Mouse (Mus musculus) lung, embryonic 15.5 days (tissue): Measurements from ENCODE around the gene Timp3. TPM values are rescaled to one million over a fixed set of nuclear protein-coding genes. Genes with fewer than 3 reads are reported as not detected.
"Not testable (repeated sequence)": the region's sequence is repeated elsewhere in the genome, so short reads cannot be mapped to it uniquely, and the experiment has no call there.

ENCODE experiments used
- ATAC-seq: fragments of 200-750 bp; cut with Nextera tagmentation; 2 replicates; pipeline ENCODE4 v1.8.0; 2017; ENCODE audit warnings: moderate number of reproducible peaks, borderline replicate concordance; ENCODE audit not compliant: low FRiP score, low TSS enrichment; ENCODE audit errors: extremely low read depth
- H3K27ac ChIP-seq: fragments of 300-500 bp; sonication (generic); 2 replicates; pipeline ENCODE4 v1.5.1; 2015; ENCODE audit warnings: moderate library complexity, mild to moderate bottlenecking, inconsistent platforms
- H3K27me3 ChIP-seq: fragments of 300-500 bp; sonication (generic); 2 replicates; pipeline ENCODE4 v1.6.1; 2015; ENCODE audit warnings: inconsistent platforms
- H3K36me3 ChIP-seq: fragments of 300-500 bp; sonication (generic); 2 replicates; pipeline ENCODE4 v1.6.1; 2015; ENCODE audit warnings: inconsistent platforms
- H3K4me1 ChIP-seq: fragments of 300-500 bp; sonication (generic); 2 replicates; pipeline ENCODE4 v1.6.1; 2015; ENCODE audit warnings: inconsistent platforms
- H3K4me2 ChIP-seq: fragments of 300-500 bp; sonication (generic); 2 replicates; pipeline ENCODE4 v1.6.1; 2015; ENCODE audit warnings: inconsistent platforms, mild to moderate bottlenecking, moderate library complexity
- H3K4me3 ChIP-seq: fragments of 300-500 bp; sonication (generic); 2 replicates; pipeline ENCODE4 v1.5.1; 2015; ENCODE audit warnings: mild to moderate bottlenecking, inconsistent platforms
- H3K9ac ChIP-seq: fragments of 300-500 bp; sonication (generic); 2 replicates; pipeline ENCODE4 v1.6.1; 2015; ENCODE audit warnings: inconsistent platforms
- H3K9me3 ChIP-seq: fragments of 300-500 bp; sonication (generic); 2 replicates; pipeline ENCODE4 v1.6.1; 2016; ENCODE audit warnings: inconsistent platforms
- WGBS: fragments of 180-500 bp; shearing (Covaris S2); methylation state at CpG from one replicate; pipeline ENCODE4 v1.1.7; 2015; 5-methylcytosine and 5-hydroxymethylcytosine counted together
- polyA plus RNA-seq: library from polyadenylated mRNA; unstranded; fragments of >200 nt; fragmentation: Nextera tagmentation; extraction: Ambion mirVana; gene quantifications from 2 replicates; pipeline ENCODE4 v1.2.1, GENCODE M21; 2015

The Timp3 gene
- polyA plus RNA-seq, 1 experiment from 2014 or later = 64.4 TPM

DNA sequence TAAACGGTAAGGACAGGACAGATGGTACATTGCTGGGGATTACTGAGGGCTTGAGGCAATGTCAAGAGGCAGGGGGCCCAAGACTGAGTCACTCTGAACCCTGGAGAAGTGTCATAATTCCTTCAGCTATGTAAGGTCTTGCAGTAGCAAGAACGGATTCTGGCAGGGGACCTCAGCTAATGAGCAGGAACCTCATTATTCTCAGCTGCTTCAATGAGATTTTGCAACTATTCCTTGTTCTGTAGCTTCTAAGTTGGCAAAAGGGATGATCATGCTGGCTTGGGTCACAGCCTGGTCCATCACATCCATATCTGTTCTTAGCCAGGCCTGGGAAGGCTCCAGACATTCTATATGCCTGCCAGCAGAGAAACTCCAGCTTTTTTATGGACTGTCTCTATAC is 59.0 kb downstream of the Timp3 start:
- Histone ChIP-seq H3K4me2 (no peak overlapping the region), H3K9me3 (no peaks in the 10 kb centered on the region), H3K27me3 (no peaks in the 10 kb centered on the region), H3K4me3 (no peak overlapping the region), H3K36me3 (no peaks in the 10 kb centered on the region), H3K9ac (no peak overlapping the region), H3K4me1 (peaks cover 26% of the 10 kb centered on the region), H3K27ac (peak overlapping the region; percentile 52)
- 54% methylated on average over 2 of the region's 2 CpGs for WGBS
- ATAC-seq = peak; percentile 71; the same call in 1 of the 2 replicates

DNA sequence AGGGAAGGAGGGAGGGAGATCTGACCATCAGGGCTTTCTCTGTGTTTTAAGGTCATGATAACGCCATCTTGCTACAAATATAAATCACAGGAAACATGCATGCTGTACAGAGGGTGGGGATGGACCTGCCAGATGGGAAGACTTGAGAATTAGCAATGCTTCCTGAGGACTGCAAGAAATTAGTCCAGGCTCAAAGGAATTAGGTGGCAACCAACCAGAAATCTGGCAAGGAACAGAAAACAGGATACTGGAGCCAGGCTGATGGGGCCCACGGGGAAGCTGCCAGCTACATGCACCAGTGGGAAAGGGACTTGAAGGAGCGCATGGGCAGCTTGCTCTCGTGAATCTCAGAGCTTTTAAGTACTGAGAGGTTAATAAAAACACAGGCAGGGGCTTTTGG is 59.5 kb downstream of the Timp3 start:
- ATAC-seq = no peak

DNA sequence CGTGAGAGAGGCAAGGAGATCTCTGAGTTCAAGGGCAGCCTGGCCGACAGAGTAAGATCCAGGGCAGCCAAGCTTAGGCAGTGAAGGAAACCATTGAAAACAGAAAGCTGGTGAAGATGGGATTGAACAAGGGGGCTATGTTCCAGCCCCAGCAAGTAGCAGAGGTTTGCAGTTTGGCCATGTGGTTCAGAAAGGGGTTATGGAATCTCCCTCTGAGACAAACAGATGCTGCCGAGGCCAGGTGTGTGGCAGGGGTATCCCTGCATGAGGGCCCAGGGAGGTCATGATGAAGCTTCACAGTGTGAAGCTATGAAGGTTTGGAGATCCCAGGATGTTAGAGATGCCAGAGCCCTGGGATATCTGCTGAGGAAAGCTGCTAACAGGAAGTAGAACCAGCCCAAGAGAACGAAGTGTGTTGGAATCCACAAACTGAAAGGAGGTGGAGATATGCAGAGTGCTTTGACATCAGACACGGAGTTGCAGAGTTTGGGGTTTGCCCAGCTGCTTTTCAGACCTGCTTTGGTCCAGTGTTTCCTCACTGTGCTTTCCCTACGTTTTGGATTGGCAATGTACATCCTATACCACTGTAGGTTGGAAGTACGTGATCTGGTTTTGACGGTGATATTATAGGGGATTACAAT is 63.6 kb downstream of the Timp3 start:
- H3K4me2 ChIP-seq = no peak overlapping the region
- H3K27ac ChIP-seq = no peak overlapping the region
- 64% methylated on average over 8 of the region's 8 CpGs for WGBS
- H3K4me1 ChIP-seq = peaks cover 57% of the 10 kb centered on the region
- no peak overlapping the region for H3K4me3 ChIP-seq
- H3K9ac ChIP-seq = no peak overlapping the region
- H3K9me3 ChIP-seq = no peaks in the 10 kb centered on the region
- no peaks in the 10 kb centered on the region for H3K36me3 ChIP-seq
- no peaks in the 10 kb centered on the region for H3K27me3 ChIP-seq
- ATAC-seq = no peak

More for the DNA sequence above, 59.5 kb downstream of the Timp3 start:
- peaks cover 26% of the 10 kb centered on the region for H3K4me1 ChIP-seq
- no peaks in the 10 kb centered on the region for H3K9me3 ChIP-seq
- no peaks in the 10 kb centered on the region for H3K27me3 ChIP-seq
- peak overlapping the region; percentile 52 for H3K27ac ChIP-seq
- H3K4me2 ChIP-seq = no peak overlapping the region
- WGBS = 38% methylated on average over 4 of the region's 4 CpGs
- H3K36me3 ChIP-seq = no peaks in the 10 kb centered on the region
- no peak overlapping the region for H3K9ac ChIP-seq
- H3K4me3 ChIP-seq = no peak overlapping the region

DNA sequence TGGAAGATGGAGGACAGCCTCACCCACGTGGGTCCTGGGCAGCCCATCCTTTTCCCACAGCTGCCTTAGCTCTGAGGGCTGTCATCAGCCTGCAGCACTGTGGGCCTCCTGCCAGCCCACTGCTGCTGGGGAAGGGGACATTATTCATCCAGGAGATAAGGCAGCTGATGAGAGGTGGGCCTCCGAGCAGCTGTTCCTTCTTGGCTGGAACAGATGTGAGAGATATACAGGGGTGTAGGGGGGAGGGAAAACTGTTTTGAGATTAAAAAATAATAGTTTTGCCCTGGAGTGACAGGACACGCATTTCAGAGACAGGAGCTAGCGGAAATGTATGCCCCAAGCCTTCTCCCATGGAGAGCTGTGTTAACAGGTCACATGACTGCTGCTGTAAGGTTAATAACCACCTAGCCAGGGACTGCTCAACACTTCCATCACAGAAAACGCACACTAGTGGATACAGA is 65.5 kb downstream of the Timp3 start:
- H3K9ac ChIP-seq = no peak overlapping the region
- no peak overlapping the region for H3K4me2 ChIP-seq
- H3K27me3 ChIP-seq = no peaks in the 10 kb centered on the region
- no peaks in the 10 kb centered on the region for H3K9me3 ChIP-seq
- 27% methylated on average over 5 of the region's 5 CpGs for WGBS
- no peak overlapping the region for H3K4me3 ChIP-seq
- H3K4me1 ChIP-seq = peaks cover 56% of the 10 kb centered on the region
- H3K27ac ChIP-seq = no peak overlapping the region
- peak; percentile 93 for ATAC-seq
- no peaks in the 10 kb centered on the region for H3K36me3 ChIP-seq

DNA sequence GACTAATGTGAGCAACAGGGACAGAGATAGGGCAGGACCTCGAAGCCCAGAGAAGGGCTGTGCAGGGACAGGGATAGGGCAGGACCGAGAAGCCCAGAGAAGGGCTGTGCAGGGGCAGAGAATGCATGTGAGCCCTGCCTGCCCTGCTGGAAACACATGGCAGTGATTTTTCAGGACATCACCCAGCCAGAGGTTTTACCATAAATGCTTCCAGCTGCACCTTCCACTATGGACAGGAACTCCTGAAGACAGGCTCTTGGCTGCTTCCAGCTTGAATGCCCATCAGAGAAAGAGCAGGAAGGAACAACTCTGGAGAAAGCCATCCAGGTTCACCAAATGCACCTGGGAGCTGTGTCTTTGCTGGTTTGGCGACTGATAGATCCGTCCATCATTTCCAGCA is 67.2 kb downstream of the Timp3 start:
- peaks cover 56% of the 10 kb centered on the region for H3K4me1 ChIP-seq
- ATAC-seq = no peak
- 69% methylated on average over 4 of the region's 4 CpGs for WGBS

DNA sequence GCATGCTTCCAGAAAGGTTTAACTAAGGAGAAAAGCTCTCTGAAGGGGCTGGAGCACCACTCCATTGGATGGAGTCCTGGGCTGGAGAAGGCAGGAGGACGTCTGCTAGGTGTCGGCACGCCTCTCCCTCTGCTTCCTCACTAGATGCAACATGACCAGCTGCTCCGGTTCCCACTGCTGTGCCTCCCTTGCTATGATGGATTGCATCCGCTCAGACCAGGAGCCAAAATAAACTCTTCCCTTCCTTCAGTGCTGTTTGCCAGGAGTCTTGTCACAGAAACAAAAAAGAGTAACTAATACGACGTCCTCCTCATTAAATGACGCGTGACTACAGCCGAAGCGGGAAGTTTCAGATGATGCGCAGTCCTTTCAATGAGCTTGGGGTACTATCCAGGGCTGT is 68.6 kb downstream of the Timp3 start:
- Histone ChIP-seq H3K27ac (0 out of 2 replicates have a peak overlapping the region, but pooled peaks have one; percentile 13), H3K4me2 (peak overlapping the region; percentile 31), H3K9me3 (no peaks in the 10 kb centered on the region), H3K36me3 (no peaks in the 10 kb centered on the region), H3K4me3 (no peak overlapping the region), H3K27me3 (no peaks in the 10 kb centered on the region), H3K4me1 (peaks cover 47% of the 10 kb centered on the region), H3K9ac (no peak overlapping the region)
- WGBS = 29% methylated on average over 12 of the region's 12 CpGs
- peak; percentile 63 for ATAC-seq

More for the DNA sequence above, 67.2 kb downstream of the Timp3 start:
- Histone ChIP-seq H3K27me3 (no peaks in the 10 kb centered on the region), H3K4me3 (no peak overlapping the region), H3K27ac (no peak overlapping the region), H3K4me2 (no peak overlapping the region), H3K9ac (no peak overlapping the region), H3K9me3 (no peaks in the 10 kb centered on the region), H3K36me3 (no peaks in the 10 kb centered on the region)

DNA sequence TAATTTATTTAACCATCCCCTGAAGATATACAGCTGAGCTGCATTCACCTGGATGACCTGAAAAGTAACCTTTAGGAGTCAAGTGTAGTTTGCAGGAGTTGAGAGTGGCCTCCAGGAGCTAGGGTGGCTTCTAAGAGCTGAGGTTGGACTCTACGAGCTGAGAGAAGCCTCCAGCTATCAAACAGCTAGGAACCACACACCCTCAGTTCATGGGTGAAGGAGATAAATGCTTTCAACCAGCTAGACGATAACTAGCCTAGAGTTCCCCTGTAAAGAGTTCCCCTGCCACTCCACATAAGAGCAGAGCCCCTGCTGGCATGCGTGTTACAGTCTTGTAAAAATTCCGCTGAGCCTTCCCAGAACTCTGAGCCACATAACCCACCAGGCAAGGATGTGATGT is 69.2 kb downstream of the Timp3 start:
- no peak overlapping the region for H3K4me3 ChIP-seq
- no peaks in the 10 kb centered on the region for H3K9me3 ChIP-seq
- peak overlapping the region; percentile 31 for H3K4me2 ChIP-seq
- H3K4me1 ChIP-seq = peaks cover 43% of the 10 kb centered on the region
- no peak for ATAC-seq
- H3K9ac ChIP-seq = no peak overlapping the region
- H3K27ac ChIP-seq = no peak overlapping the region
- 54% methylated on average over 4 of the region's 4 CpGs for WGBS
- no peaks in the 10 kb centered on the region for H3K36me3 ChIP-seq
- no peaks in the 10 kb centered on the region for H3K27me3 ChIP-seq

DNA sequence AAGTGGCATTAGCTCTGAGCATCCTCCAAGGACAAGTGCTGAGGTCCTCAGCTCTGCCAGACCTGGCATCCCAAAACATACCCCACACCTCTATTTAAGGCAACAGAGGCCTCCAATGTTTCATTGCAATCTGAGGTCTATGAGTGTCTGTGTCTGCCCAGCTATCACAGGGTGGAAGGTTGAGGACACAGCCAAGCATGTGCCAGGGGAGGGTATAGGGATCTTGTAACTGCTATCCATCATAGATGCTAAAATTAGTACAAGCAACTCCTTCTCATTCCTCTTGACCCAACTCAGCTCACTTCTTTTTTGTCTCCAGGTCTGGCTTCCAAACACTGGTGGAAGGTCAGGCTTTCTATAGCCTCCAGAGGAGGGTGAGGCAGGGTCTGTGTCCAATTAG is 71.4 kb downstream of the Timp3 start:
- no peak overlapping the region for H3K27ac ChIP-seq
- no peaks in the 10 kb centered on the region for H3K27me3 ChIP-seq
- no peak for ATAC-seq
- H3K9me3 ChIP-seq = no peaks in the 10 kb centered on the region
- H3K36me3 ChIP-seq = no peaks in the 10 kb centered on the region
- no peak overlapping the region for H3K4me2 ChIP-seq
- no peak overlapping the region for H3K4me3 ChIP-seq
- no peak overlapping the region for H3K9ac ChIP-seq
- peaks cover 33% of the 10 kb centered on the region for H3K4me1 ChIP-seq

DNA sequence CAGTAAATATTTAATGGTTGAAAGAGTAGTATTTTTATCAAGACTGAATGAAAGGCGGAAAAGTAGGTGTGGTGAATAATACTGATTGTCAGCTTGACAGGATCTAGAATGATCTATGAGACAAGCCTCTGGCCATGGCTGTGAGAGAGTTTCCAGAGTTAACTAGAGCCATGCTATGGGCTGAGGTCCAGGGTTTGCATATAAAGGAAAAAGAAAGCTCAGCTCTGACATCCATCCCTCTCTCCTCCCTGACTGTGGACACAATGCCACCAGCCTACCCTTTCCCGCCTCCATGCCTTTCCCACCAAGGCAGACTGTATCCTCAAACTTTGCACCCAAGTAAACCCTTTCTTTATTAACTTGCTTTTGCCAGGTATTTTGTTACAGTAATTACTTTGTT is 73.9 kb downstream of the Timp3 start:
- Histone ChIP-seq H3K9ac (no peak overlapping the region), H3K4me3 (no peak overlapping the region), H3K27me3 (no peaks in the 10 kb centered on the region), H3K36me3 (no peaks in the 10 kb centered on the region), H3K9me3 (no peaks in the 10 kb centered on the region), H3K4me2 (no peak overlapping the region), H3K27ac (no peak overlapping the region), H3K4me1 (peaks cover 15% of the 10 kb centered on the region)
- 84% methylated on average over 2 of the region's 2 CpGs for WGBS
- no peak for ATAC-seq

DNA sequence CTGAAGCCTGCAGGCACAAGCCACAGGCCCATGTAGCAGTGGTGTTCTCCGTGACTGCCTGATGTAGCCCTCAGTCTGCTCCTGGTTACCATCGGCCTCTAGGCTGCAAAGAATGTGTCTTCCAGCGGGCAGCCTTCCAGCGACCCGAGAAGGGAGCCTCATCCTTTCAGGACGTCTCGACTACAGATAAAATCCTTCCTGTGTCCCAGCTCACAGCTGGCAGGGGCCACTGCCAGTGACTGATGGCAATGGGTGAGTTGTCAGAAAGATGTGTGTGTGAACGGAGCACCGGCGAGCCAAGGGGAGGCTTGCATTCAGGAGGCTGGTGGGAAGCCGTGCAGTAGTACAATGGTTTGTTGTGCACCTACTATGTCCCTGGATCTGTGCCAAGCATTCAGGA is 75.7 kb downstream of the Timp3 start:
- no peak overlapping the region for H3K9ac ChIP-seq
- no peak overlapping the region for H3K4me2 ChIP-seq
- no peaks in the 10 kb centered on the region for H3K36me3 ChIP-seq
- H3K4me3 ChIP-seq = no peak overlapping the region
- H3K4me1 ChIP-seq = peaks cover 7% of the 10 kb centered on the region
- no peaks in the 10 kb centered on the region for H3K27me3 ChIP-seq
- H3K9me3 ChIP-seq = no peaks in the 10 kb centered on the region
- WGBS = 35% methylated on average over 11 of the region's 11 CpGs
- ATAC-seq = peak; percentile 40; the same call in 1 of the 2 replicates
- H3K27ac ChIP-seq = no peak overlapping the region

DNA sequence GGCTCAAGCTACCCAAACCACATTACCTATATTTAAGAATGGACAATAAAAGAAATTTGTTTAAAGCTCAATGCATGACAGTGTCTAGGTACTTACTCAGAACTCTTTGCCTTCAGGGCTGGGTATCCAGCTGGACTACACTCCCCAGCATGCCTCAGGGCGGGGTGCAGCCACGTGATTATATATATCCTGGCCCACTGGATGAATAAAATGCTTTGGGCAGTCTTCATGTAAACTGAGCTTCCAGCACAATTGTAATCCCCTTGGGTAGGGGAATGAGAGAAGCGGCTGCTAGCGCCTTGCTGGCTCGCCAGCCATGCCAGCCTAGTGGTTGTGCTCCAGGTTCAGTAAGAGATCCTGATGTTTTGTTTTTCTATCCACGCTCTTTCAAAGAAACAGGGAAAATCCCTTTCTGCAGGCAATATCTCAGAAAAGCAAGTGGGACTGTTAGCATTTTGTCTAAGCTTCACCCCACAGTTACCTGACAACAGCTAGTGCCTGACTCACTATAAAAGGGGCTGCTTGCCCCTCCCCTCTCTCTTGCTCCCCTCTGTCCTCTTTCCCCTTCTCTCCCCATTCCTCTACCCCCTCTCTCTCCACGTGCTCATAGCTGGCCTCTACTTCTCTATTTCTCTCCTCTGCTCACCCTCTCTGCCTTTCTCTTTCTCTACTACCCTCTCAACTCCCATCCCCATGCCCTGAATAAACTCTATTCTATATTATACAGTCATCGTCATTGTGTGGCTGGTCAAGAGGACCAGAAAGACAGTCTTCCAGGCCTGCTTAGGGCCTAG is 76.4 kb downstream of the Timp3 start:
- ATAC-seq = peak; percentile 80; the same call in 1 of the 2 replicates
- no peak overlapping the region for H3K4me2 ChIP-seq
- H3K36me3 ChIP-seq = no peaks in the 10 kb centered on the region
- no peak overlapping the region for H3K27ac ChIP-seq
- no peaks in the 10 kb centered on the region for H3K27me3 ChIP-seq
- peaks cover 7% of the 10 kb centered on the region for H3K4me1 ChIP-seq
- H3K9me3 ChIP-seq = no peaks in the 10 kb centered on the region
- H3K4me3 ChIP-seq = no peak overlapping the region
- H3K9ac ChIP-seq = no peak overlapping the region
- 66% methylated on average over 8 of the region's 8 CpGs for WGBS

DNA sequence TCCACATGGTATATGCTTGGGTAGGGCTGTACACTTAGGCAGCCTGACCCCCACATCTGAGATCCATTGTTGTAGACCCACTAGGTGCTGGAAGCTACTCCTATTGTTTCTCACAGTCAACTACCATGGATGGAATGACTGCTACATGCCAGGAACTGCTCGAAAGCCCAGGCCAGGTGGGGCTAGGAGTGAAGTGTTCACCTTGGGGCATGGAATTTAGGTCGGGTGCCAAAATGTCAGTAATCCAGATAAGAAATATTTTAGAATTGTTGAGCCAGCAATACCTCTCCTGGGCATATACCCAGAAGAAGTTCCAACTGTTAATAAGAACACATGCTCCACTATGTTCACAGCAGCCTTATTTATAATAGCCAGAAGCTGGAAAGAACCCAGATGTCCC is 78.6 kb downstream of the Timp3 start:
- not testable (repeated sequence) for H3K27ac ChIP-seq, H3K27me3 ChIP-seq, H3K4me1 ChIP-seq, H3K36me3 ChIP-seq, H3K4me3 ChIP-seq, ATAC-seq, H3K4me2 ChIP-seq, H3K9ac ChIP-seq, H3K9me3 ChIP-seq
- 65% methylated on average over 2 of the region's 2 CpGs for WGBS
